ENCODE assay signal across 21 mouse cellular contexts in the genomic region with DNA sequence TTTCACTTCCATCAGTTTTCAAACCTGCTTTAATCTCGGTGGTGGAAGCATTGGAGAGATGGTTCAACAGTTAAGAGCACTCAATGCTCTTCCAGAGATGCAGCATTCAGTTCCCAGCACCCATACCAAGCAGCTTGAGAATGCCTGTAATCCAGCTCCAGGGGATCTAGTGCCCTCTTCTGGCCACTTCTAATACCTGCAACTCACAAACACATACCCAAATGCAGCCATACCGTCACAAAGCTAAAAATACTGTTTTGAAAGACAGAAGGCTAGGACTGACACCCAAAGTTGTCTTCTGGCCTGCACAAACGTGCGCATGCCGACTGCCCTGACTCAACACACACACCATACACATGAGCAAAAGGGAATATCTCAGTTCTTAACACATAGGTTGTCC.
DNase-seq lines count a peak whose midpoint lies in the region; ATAC-seq and TF ChIP-seq lines count a peak whose summit lies in the region.
"Had no signal": no experiment of that assay in that cellular context is flagged by ENCODE, and none has a peak within 500 bp of the region (broad histone marks: within the 10 kb centered on the region; RNA-seq: fewer than 3 reads in every experiment).

No protein-coding gene starts in this region.

- no peaks in the 10 kb centered on the region for H3K79me2 ChIP-seq in CH12.LX (replicated peaks; ENCODE audit: control insufficient read depth, extremely low read depth, insufficient read depth, poor library complexity, severe bottlenecking)

- H3K9ac ChIP-seq in kidney, embryonic 16.5 days (replicated peaks; ENCODE audit: low read length): no peak overlapping the region
- no peak overlapping the region for H3K9ac ChIP-seq in CH12.LX (ENCODE audit: insufficient read depth, low read depth)
- H3K9ac ChIP-seq: forebrain, embryonic 13.5 days; heart, embryonic 12.5 days; midbrain, embryonic 15.5 days had no signal

- H3K9me3 ChIP-seq in kidney, embryonic 16.5 days (ENCODE audit: low read length): peaks cover 4% of the 10 kb centered on the region; the same call in 1 of the 2 replicates
- H3K9me3 ChIP-seq in CH12.LX (replicated peaks; ENCODE audit: low read length): peaks cover 3% of the 10 kb centered on the region
- H3K9me3 ChIP-seq: forebrain, embryonic 13.5 days; midbrain, embryonic 15.5 days had no signal

- TF ChIP-seq EP300 in CH12.LX (IDR thresholded peaks at IDR 0.05; ENCODE audit: low read length): no peak

- TF ChIP-seq CTCF in kidney, adult 2 months (conservative IDR thresholded peaks at IDR 0.05; ENCODE audit: insufficient read depth, insufficient read length, low read depth, low read length): 0 out of 2 replicates have a peak, but pooled peaks have one; percentile 5
- peak; percentile 18 to 44; a peak in 2 of 4 replicates for TF ChIP-seq CTCF in CH12.LX (conservative IDR thresholded peaks at IDR 0.05 in 1 of 2, IDR thresholded peaks at IDR 0.05 in 1 of 2; ENCODE audit: low read depth in 2 of 2, low read length in 2 of 2)

- no peak overlapping the region for H3K27ac ChIP-seq in kidney, adult 2 months (ENCODE audit: insufficient read depth, low read depth, low read length)
- H3K27ac ChIP-seq in kidney, embryonic 16.5 days (ENCODE audit: low read length): no peak overlapping the region
- no peak overlapping the region for H3K27ac ChIP-seq in CH12.LX (ENCODE audit: insufficient read depth, low read depth)
- H3K27ac ChIP-seq: forebrain, embryonic 13.5 days; midbrain, embryonic 15.5 days had no signal

- no peaks in the 10 kb centered on the region for H3K4me1 ChIP-seq in kidney, adult 2 months (ENCODE audit: control insufficient read depth, insufficient read depth, low read length)
- H3K4me1 ChIP-seq in kidney, embryonic 16.5 days (ENCODE audit: insufficient read depth, low read length): peaks cover 3% of the 10 kb centered on the region
- H3K4me1 ChIP-seq in CH12.LX (ENCODE audit: control insufficient read depth in 1 of 2, insufficient read depth in 2 of 2): no peaks in the 10 kb centered on the region
- H3K4me1 ChIP-seq: forebrain, embryonic 13.5 days; heart, embryonic 12.5 days; midbrain, embryonic 15.5 days had no signal

- no peak overlapping the region for H3K4me3 ChIP-seq in kidney, adult 2 months (ENCODE audit: insufficient read depth, low read depth, low read length)
- H3K4me3 ChIP-seq in kidney, embryonic 16.5 days (ENCODE audit: low read length): no peak overlapping the region
- no peak overlapping the region for H3K4me3 ChIP-seq in CH12.LX (replicated peaks in 1 of 3; ENCODE audit: low read depth in 2 of 3, low read length in 2 of 3, poor library complexity in 1 of 3)
- H3K4me3 ChIP-seq: forebrain, embryonic 13.5 days; heart, embryonic 12.5 days; megakaryocyte, embryonic 14.5 days; midbrain, embryonic 15.5 days had no signal

- in situ Hi-C loops in CH12.LX (cut with MboI; ENCODE audit: low pct_ligation_motif_present, low pct_unique_long_range_greater_than_20kb, low sequenced_read_pairs): no loop called here

- ATAC-seq in kidney, embryonic 16.5 days (ENCODE audit: low FRiP score, low TSS enrichment): no peak
- ATAC-seq: forebrain, embryonic 13.5 days; hindbrain, embryonic 16.5 days; midbrain, embryonic 15.5 days had no signal

- intact Hi-C loops in left cerebral cortex, postnatal 14 days (cut with DNase I): no loop called here

- DNase-seq in kidney, adult 2 months: no peak
- DNase-seq in 416B (ENCODE audit: low read depth) (peak; percentile 21), CH12.LX (ENCODE audit: extremely low read depth) (peak; percentile 7), ZHBTc4 (ENCODE audit: low read depth, low spot score) (peak; percentile 60)
- DNase-seq in left cerebral cortex, postnatal 14 days (ENCODE audit: low spot score in 2 of 2): no peak
- no peak for DNase-seq in yolk sac, embryonic 10.5 days (ENCODE audit: low spot score)
- DNase-seq: adrenal gland, postnatal 14 days; cerebellum, adult 8-10 months; gastrocnemius, postnatal 25 days; kidney, adult 9 months; left cerebral cortex, postnatal 4 days; right cerebral cortex, adult 18-20 months; thymus, adult 2 months had no signal

- H3K36me3 ChIP-seq in kidney, adult 2 months (ENCODE audit: control insufficient read depth, insufficient read depth, low read length): no peaks in the 10 kb centered on the region
- H3K36me3 ChIP-seq in kidney, embryonic 16.5 days (ENCODE audit: insufficient read depth, low read length): no peaks in the 10 kb centered on the region
- no peaks in the 10 kb centered on the region for H3K36me3 ChIP-seq in CH12.LX (replicated peaks in 1 of 2; ENCODE audit: control insufficient read depth in 1 of 2, insufficient read depth in 1 of 2, low read length in 1 of 2)
- H3K36me3 ChIP-seq: G1E; heart, embryonic 12.5 days; midbrain, embryonic 15.5 days had no signal

- no peaks in the 10 kb centered on the region; the same call in 1 of the 2 replicates for H3K27me3 ChIP-seq in kidney, adult 2 months (replicated peaks; ENCODE audit: control insufficient read depth, insufficient read depth, low read length)
- no peaks in the 10 kb centered on the region for H3K27me3 ChIP-seq in kidney, embryonic 16.5 days (ENCODE audit: insufficient read depth, low read length)
- no peaks in the 10 kb centered on the region for H3K27me3 ChIP-seq in CH12.LX (replicated peaks)
- H3K27me3 ChIP-seq: forebrain, embryonic 13.5 days; heart, embryonic 12.5 days; megakaryocyte, embryonic 14.5 days; midbrain, embryonic 15.5 days had no signal

- dilution Hi-C loops in CH12.LX (cut with MboI; ENCODE audit: extremely low pct_ligation_motif_present, extremely low pct_unique_long_range_greater_than_20kb, low sequenced_read_pairs): no loop called here

- WGBS in kidney, adult 2 months: 95% methylated on average over 5 of the region's 5 CpGs
- WGBS in kidney, embryonic 16.5 days: 97% methylated on average over 5 of the region's 5 CpGs

- no peak overlapping the region for H3K4me2 ChIP-seq in kidney, embryonic 16.5 days (replicated peaks; ENCODE audit: low read depth, low read length)
- H3K4me2 ChIP-seq in CH12.LX (ENCODE audit: insufficient read depth, low read depth, poor library complexity, severe bottlenecking): no peak overlapping the region
- H3K4me2 ChIP-seq: forebrain, embryonic 13.5 days; heart, embryonic 12.5 days; liver, embryonic 11.5 days; midbrain, embryonic 15.5 days had no signal

- TF ChIP-seq POLR2A in kidney, adult 2 months (IDR thresholded peaks at IDR 0.05; ENCODE audit: low read depth, low read length): no peak
- TF ChIP-seq POLR2A in CH12.LX (IDR thresholded peaks at IDR 0.05; ENCODE audit: low read depth, low read length): no peak

- TF ChIP-seq RAD21 in CH12.LX (IDR thresholded peaks at IDR 0.05; ENCODE audit: low read depth, low read length): peak; percentile 17

TF ChIP-seq in CH12.LX, 34 proteins besides CTCF, POLR2A, EP300 and RAD21:
- TF ChIP-seq JUND (conservative IDR thresholded peaks at IDR 0.05; ENCODE audit: low read depth, low read length) (no peak), SMC3 (IDR thresholded peaks at IDR 0.05; ENCODE audit: low read depth, low read length) (no peak), E2F4 (IDR thresholded peaks at IDR 0.05; ENCODE audit: insufficient replicate concordance, low read depth, low read length) (no peak), TBP (conservative IDR thresholded peaks at IDR 0.05; ENCODE audit: low read depth, low read length) (no peak), BHLHE40 (IDR thresholded peaks at IDR 0.05; ENCODE audit: low read depth, low read length) (no peak), MEF2A (IDR thresholded peaks at IDR 0.05; ENCODE audit: borderline replicate concordance, low read depth, low read length) (no peak), NELFE (IDR thresholded peaks at IDR 0.05; ENCODE audit: low read depth, low read length) (no peak), MXI1 (IDR thresholded peaks at IDR 0.05; ENCODE audit: low read depth, low read length) (no peak), JUN (IDR thresholded peaks at IDR 0.05; ENCODE audit: insufficient read depth, low read depth, low read length) (no peak), CHD2 (IDR thresholded peaks at IDR 0.05; ENCODE audit: low read length) (no peak), NRF1 (IDR thresholded peaks at IDR 0.05; ENCODE audit: low read depth, low read length) (no peak), SIN3A (IDR thresholded peaks at IDR 0.05; ENCODE audit: low read length) (no peak), TCF12 (IDR thresholded peaks at IDR 0.05; ENCODE audit: low read depth, low read length) (no peak), POLR2AphosphoS2 (IDR thresholded peaks at IDR 0.05; ENCODE audit: low read depth, low read length) (no peak), GABPA (IDR thresholded peaks at IDR 0.05; ENCODE audit: insufficient replicate concordance, low read depth, low read length) (no peak), MAX (IDR thresholded peaks at IDR 0.05; ENCODE audit: low read length) (no peak), ZKSCAN1 (IDR thresholded peaks at IDR 0.05; ENCODE audit: borderline replicate concordance, low read depth, low read length) (no peak)

Comparison
In these comparisons a context has a peak if more than half of its experiments do, and no peak if none do; other contexts are left out.
1. DNase-seq: peak in 416B (single experiment), CH12.LX (single experiment) and ZHBTc4 (single experiment); none in kidney, adult 2 months (single experiment), left cerebral cortex, postnatal 14 days (0 of 2) and yolk sac, embryonic 10.5 days (single experiment).